Mouse (Mus musculus) limb, embryonic 13.5 days (tissue): ENCODE measurements around the gene 9930022D16Rik. TPM values are rescaled to one million over a fixed set of nuclear protein-coding genes. Genes with fewer than 3 reads are reported as not detected.

Experiments used
- ATAC-seq: fragments of 200-750 bp; cut with Nextera tagmentation; 2 replicates; pipeline ENCODE4 v1.8.0; 2017; ENCODE audit warnings: low read depth, moderate number of reproducible peaks, moderate TSS enrichment; ENCODE audit not compliant: low FRiP score
- H3K27ac ChIP-seq: fragments of 300-500 bp; sonication (generic); 2 replicates; pipeline ENCODE4 v1.5.1; 2015; ENCODE audit warnings: inconsistent platforms, mild to moderate bottlenecking, moderate library complexity
- H3K27me3 ChIP-seq: fragments of 300-500 bp; sonication (generic); 2 replicates; pipeline ENCODE4 v1.6.1; 2015; ENCODE audit warnings: mild to moderate bottlenecking, inconsistent platforms
- H3K36me3 ChIP-seq: fragments of 300-500 bp; sonication (generic); 2 replicates; pipeline ENCODE4 v1.6.1; 2015; ENCODE audit warnings: inconsistent platforms, mild to moderate bottlenecking, moderate library complexity
- H3K4me1 ChIP-seq: fragments of 300-500 bp; sonication (generic); 2 replicates; pipeline ENCODE4 v1.6.1; 2015; ENCODE audit warnings: inconsistent platforms
- H3K4me2 ChIP-seq: fragments of 300-500 bp; sonication (generic); replicated peaks from 2 replicates; pipeline ENCODE4 v1.6.1; 2015; ENCODE audit warnings: inconsistent platforms, mild to moderate bottlenecking, moderate library complexity
- H3K4me3 ChIP-seq: fragments of 300-500 bp; sonication (generic); 2 replicates; pipeline ENCODE4 v1.5.1; 2015; ENCODE audit warnings: moderate library complexity, mild to moderate bottlenecking, inconsistent platforms
- H3K9ac ChIP-seq: fragments of 300-500 bp; sonication (generic); 2 replicates; pipeline ENCODE4 v1.6.1; 2015; ENCODE audit warnings: mild to moderate bottlenecking, inconsistent platforms
- H3K9me3 ChIP-seq: fragments of 300-500 bp; sonication (generic); 2 replicates; pipeline ENCODE4 v1.6.1; 2016; ENCODE audit warnings: inconsistent platforms
- WGBS: fragments of 180-500 bp; shearing (Covaris S2); methylation state at CpG from one replicate; pipeline ENCODE4 v1.1.7; 2015; 5-methylcytosine and 5-hydroxymethylcytosine counted together
- polyA plus RNA-seq: library from polyadenylated mRNA; unstranded; fragments of >200 nt; fragmentation: Nextera tagmentation; extraction: Ambion mirVana; gene quantifications from 2 replicates; pipeline ENCODE4 v1.2.1, GENCODE M21; 2015

Gene 9930022D16Rik
- polyA plus RNA-seq = not detected in 2 replicates

DNA sequence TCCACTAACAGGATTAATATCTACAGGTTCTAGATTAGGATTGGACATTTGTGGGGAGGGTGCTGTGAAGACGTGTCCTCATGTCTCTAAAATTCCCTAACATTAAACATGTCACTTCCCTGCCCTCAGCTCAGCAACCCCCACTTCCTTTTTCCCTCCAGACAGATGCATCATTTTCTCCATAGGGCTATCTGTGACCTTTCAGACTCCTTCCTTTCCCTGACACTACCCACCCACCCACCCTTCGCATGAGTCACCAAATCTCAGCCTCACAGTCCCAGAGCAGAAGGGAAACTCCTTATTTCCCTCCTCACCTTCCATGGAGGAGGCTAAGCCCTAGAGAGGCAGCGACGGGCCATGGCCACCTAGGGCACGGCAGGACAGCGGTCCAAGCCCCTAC lies at the start of gene 9930022D16Rik:
Gene 9930022D16Rik, plus strand, starts transcription at position 301 of the 400 bp plus-strand sequence.
- Histone ChIP-seq H3K4me2 (no peak within 1 kb of the TSS), H3K27ac (no peak within 1 kb of the TSS), H3K9ac (no peak within 1 kb of the TSS), H3K4me3 (no peak within 1 kb of the TSS), H3K4me1 (no peaks in the 10 kb centered on the region), H3K27me3 (no peaks in the 10 kb centered on the region), H3K36me3 (no peaks in the 10 kb centered on the region), H3K9me3 (peaks cover 5% of the 10 kb centered on the region; the same call in 1 of the 2 replicates)
- no peak for ATAC-seq
- WGBS = 86% methylated on average over 6 of the region's 6 CpGs

DNA sequence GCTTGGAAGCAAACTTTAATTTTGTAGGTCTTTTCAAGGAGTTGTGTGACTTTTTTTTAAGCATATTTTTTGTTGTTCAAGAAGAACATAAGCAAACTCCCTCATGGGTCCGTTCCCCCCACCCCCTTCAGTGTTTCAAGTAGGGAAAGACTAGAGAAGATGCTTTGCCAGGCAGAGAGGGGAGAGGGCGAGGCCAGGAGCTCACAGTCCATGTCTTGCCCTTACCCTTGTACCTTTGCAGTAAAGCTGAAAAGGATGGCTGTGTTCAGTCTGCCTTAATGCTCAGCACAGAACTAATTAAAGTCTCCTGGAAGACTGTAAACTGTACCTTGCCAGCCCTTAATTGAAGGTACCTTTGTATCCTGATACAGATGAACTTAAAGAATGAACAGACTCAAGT lies 49.4 kb upstream of the 9930022D16Rik start:
- no peaks in the 10 kb centered on the region for H3K9me3 ChIP-seq
- H3K9ac ChIP-seq = peak overlapping the region; percentile 51
- peak overlapping the region; percentile 77 for H3K4me2 ChIP-seq
- peak overlapping the region; percentile 93 for H3K4me3 ChIP-seq
- peaks cover 35% of the 10 kb centered on the region for H3K36me3 ChIP-seq
- no peak overlapping the region for H3K27ac ChIP-seq
- 54% methylated on average over 2 of the region's 2 CpGs for WGBS
- peaks cover 46% of the 10 kb centered on the region for H3K4me1 ChIP-seq
- ATAC-seq = no peak
- H3K27me3 ChIP-seq = no peaks in the 10 kb centered on the region

DNA sequence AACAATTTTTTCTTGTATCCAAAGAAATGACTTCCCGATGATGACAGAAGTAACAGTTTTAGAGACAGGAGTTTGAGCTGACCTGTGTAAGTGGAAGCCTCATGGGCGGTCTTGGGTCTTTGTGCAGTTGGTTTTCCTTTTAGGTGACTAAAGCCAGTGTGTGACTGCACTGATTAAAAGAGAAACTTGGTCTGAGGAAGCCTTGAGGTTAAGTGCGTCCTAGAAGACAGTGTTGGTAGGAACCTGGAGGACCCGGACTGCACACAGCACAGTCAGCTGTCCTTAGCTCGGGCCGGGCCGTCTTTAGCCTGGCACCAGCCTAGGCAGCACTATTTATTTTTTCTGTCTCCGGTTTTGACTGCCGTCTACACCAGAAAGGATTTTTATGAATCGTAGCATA lies 48.8 kb upstream of the 9930022D16Rik start:
- peak overlapping the region; percentile 77 for H3K4me2 ChIP-seq
- no peaks in the 10 kb centered on the region for H3K27me3 ChIP-seq
- WGBS = 85% methylated on average over 10 of the region's 10 CpGs
- H3K27ac ChIP-seq = no peak overlapping the region
- H3K9ac ChIP-seq = peak overlapping the region; percentile 51; the same call in 1 of the 2 replicates
- peaks cover 40% of the 10 kb centered on the region for H3K36me3 ChIP-seq
- no peak for ATAC-seq
- H3K4me1 ChIP-seq = peaks cover 46% of the 10 kb centered on the region
- H3K9me3 ChIP-seq = no peaks in the 10 kb centered on the region
- H3K4me3 ChIP-seq = peak overlapping the region; percentile 93

DNA sequence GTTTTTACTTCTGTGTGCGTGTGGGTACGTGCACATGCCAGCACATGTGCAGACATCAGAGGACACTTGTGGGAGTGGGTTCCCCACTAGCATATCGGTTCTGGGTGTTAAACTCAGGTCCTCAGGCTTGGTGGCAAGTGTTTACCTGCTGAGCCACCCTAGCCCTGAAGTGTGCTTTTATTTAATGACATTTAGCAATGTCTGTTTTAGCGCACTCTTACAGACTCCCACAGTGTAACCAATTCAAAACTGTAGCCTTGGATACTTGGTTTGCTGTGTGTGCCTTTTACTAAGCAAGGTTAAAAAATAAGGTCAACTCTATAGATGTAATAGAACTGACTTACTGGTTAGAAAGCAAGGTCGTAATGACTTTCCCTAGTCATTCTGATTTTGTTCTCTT lies 47.9 kb upstream of the 9930022D16Rik start:
- ATAC-seq = no peak
- H3K27ac ChIP-seq = no peak overlapping the region
- WGBS = 93% methylated on average over 5 of the region's 5 CpGs
- H3K9me3 ChIP-seq = no peaks in the 10 kb centered on the region
- peaks cover 45% of the 10 kb centered on the region for H3K36me3 ChIP-seq
- H3K4me1 ChIP-seq = peaks cover 46% of the 10 kb centered on the region
- H3K9ac ChIP-seq = no peak overlapping the region
- no peak overlapping the region for H3K4me3 ChIP-seq
- H3K27me3 ChIP-seq = no peaks in the 10 kb centered on the region
- H3K4me2 ChIP-seq = no peak overlapping the region; the same call in 1 of the 2 replicates

DNA sequence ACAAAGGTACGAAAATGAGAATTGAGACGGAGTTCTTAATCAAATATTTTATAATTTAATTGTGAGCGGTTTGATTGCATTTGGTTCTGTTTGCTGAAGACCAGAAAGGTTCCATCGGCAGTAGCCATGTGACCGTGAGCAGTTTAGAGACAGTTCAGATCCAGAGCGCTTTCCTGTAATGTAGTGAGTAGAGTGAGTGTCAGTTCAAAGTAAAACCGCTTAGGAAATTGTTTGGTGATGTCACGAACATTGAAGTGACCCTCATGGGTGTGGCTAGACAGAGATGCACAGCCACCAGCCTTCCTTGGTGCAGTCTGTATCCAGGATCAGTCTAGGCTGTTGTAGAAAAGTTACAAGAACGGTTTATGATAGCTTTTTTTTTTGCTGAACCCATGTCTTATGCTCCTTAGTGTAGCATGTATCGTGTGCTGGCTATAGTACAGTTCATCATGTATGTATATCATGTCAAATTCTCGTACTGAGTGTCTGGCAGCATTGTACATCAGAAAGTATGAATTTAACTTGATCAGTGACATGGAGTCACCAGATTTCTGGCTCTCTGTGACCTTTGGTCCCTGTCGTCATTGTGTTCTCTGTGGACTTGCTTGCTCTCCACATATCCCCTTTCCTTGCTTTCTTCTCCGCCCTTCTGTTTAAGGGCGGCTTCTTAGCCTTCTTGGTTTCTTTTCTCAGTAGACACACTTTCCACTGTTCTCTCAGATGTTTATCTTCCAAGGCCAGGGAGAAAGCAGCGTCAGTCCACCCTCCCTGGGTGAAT lies 46.7 kb upstream of the 9930022D16Rik start:
- H3K9me3 ChIP-seq = no peaks in the 10 kb centered on the region
- no peak overlapping the region for H3K9ac ChIP-seq
- H3K4me2 ChIP-seq = no peak overlapping the region
- H3K36me3 ChIP-seq = peaks cover 45% of the 10 kb centered on the region
- H3K27me3 ChIP-seq = no peaks in the 10 kb centered on the region
- no peak overlapping the region for H3K27ac ChIP-seq
- H3K4me1 ChIP-seq = peaks cover 49% of the 10 kb centered on the region
- 90% methylated on average over 15 of the region's 15 CpGs for WGBS
- ATAC-seq = no peak
- H3K4me3 ChIP-seq = no peak overlapping the region

DNA sequence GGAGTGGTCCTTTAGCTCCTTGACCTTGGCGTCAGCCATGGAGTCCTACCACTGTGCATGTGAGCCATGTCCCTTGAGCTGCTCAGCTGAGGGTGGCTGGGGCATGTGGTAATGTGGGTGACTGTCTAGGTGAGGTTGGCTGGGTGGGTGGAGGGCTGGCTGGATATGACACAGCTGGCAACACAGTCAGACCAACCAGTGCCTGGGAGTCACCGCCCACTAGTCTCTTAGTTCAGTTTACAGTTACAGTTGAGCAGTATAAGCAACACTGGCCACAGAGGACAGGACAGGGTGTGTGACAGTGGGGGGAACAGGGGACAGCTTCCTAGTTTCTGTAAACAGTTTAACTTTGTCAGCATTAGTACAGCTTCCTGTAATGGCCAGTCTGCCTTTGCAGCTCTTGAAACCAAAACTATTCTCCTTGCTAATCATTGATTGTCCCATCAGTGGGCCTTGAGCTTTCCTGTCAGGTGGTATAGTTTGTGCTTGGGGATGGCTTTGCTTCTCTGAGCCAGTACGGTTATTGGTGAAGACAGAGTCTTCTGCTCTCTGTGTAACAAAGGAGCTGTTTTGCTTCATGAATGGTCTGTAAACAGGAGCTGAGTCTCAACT lies 44.6 kb upstream of the 9930022D16Rik start:
- ATAC-seq = no peak
- Histone ChIP-seq H3K4me2 (no peak overlapping the region), H3K27me3 (no peaks in the 10 kb centered on the region), H3K36me3 (peaks cover 58% of the 10 kb centered on the region), H3K27ac (no peak overlapping the region), H3K4me3 (no peak overlapping the region), H3K9ac (no peak overlapping the region), H3K4me1 (peaks cover 47% of the 10 kb centered on the region), H3K9me3 (peaks cover 6% of the 10 kb centered on the region; the same call in 1 of the 2 replicates)
- 92% methylated on average over 3 of the region's 3 CpGs for WGBS

DNA sequence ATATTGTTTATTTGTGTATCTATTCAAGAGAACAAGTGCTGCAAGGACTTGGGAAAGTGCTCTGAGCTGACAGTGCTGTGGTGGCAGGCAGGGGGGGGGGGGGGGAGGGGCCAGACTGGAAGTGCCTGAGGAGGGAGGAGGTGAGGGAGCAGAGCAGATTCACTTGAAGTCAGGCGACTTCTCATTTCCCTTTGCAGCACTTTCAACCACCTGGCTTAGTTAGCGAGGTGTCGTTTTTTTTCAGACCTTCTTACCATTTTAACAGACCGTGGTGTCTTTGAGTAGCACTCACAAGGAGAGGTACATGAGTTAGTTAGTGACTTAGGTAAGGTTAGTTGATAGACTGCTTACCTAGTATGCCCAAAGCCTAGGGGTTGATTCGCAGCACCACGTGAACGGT lies 38.3 kb upstream of the 9930022D16Rik start:
- Histone ChIP-seq H3K9me3 (peaks cover 6% of the 10 kb centered on the region; the same call in 1 of the 2 replicates), H3K27me3 (no peaks in the 10 kb centered on the region), H3K27ac (no peak overlapping the region), H3K4me2 (no peak overlapping the region), H3K4me1 (peaks cover 39% of the 10 kb centered on the region), H3K36me3 (peaks cover 13% of the 10 kb centered on the region), H3K4me3 (no peak overlapping the region), H3K9ac (no peak overlapping the region)
- 66% methylated on average over 7 of the region's 7 CpGs for WGBS
- no peak for ATAC-seq

DNA sequence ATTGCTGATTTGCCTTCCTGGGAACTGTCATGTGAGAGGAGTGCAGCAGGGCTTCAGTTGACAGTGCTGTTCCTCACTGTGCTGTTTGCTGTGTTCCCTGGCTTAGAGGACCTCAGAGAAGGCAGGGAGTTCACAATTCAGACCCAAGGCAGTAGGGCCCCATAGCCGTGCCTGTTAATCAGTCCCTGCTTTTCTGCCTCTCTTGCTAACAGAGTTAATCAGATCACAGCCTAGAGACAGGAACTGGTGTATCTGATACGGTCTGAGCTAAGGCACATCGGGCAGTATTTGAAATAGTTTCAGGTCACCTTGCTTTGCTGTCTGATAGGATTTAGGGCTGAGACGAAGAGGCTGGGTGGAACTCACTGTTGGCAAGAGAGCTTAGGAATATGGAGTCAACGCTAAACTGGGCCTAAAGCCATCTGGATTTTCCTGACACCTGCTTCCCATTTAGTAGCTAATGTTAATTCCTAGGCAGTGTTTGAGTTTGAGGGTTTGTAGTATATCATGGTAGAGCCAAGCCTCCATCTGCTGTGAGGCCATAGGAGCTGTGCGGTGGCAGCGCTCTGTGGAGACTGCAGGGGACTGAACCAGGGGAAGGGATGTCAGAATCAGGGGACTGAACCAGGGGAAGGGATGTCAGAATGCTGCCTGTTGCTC lies 37.1 kb upstream of the 9930022D16Rik start:
- Histone ChIP-seq H3K4me1 (peaks cover 37% of the 10 kb centered on the region), H3K27me3 (no peaks in the 10 kb centered on the region), H3K27ac (peak overlapping the region; percentile 48), H3K4me3 (no peak overlapping the region), H3K9me3 (peaks cover 6% of the 10 kb centered on the region; the same call in 1 of the 2 replicates), H3K36me3 (peaks cover 13% of the 10 kb centered on the region), H3K4me2 (peak overlapping the region; percentile 19; the same call in 1 of the 2 replicates), H3K9ac (no peak overlapping the region)
- peak; percentile 44; the same call in 1 of the 2 replicates for ATAC-seq
- 22% methylated on average over 7 of the region's 7 CpGs for WGBS

DNA sequence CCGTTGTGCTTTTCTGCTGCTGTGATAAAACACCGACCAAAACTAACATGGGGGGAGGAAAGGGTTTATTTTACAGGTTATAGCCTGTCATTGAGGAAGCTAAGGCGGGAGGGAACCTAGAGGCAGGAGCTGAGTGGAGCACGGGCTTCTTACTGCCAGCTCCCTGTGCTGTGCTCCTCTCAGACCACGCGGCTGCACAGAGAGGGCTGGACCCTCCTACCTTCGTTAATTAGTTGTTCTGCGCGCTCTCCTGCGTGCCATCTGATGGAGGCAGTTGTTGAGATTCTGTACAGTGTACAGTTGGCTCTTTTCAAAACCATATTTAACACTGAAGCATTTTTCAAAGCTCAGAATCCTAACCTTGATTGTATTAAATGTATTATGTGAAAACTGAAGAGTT lies 36.2 kb upstream of the 9930022D16Rik start:
- H3K9ac ChIP-seq = no peak overlapping the region; the same call in 1 of the 2 replicates
- no peak overlapping the region for H3K4me3 ChIP-seq
- no peak for ATAC-seq
- H3K4me1 ChIP-seq = peaks cover 33% of the 10 kb centered on the region
- peaks cover 13% of the 10 kb centered on the region for H3K36me3 ChIP-seq
- no peaks in the 10 kb centered on the region for H3K27me3 ChIP-seq
- WGBS = 23% methylated on average over 10 of the region's 10 CpGs
- H3K27ac ChIP-seq = no peak overlapping the region
- H3K4me2 ChIP-seq = peak overlapping the region; percentile 19; the same call in 1 of the 2 replicates
- H3K9me3 ChIP-seq = peaks cover 6% of the 10 kb centered on the region; the same call in 1 of the 2 replicates

DNA sequence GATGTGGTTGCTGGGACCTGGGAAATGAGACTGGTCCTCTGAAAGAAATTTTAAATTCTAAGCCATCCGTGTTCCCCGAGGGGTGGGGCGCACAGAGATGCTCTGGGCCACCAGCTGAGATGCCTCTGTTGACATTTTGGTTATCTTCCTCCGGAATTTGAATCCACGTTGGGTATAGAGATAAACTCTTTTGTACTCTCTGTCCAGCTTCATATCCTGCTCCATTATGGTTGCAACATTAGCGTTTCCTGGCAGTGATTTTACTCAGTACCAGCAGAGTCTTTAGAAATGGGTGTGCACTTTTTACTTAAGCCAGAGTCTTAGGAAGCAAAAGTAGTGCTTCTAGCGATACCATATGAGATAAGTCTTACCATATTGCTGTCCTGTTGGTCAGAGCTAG lies 35.7 kb upstream of the 9930022D16Rik start:
- ATAC-seq = no peak
- Histone ChIP-seq H3K27me3 (no peaks in the 10 kb centered on the region), H3K9me3 (peaks cover 6% of the 10 kb centered on the region; the same call in 1 of the 2 replicates), H3K4me1 (peaks cover 33% of the 10 kb centered on the region), H3K4me2 (no peak overlapping the region), H3K9ac (no peak overlapping the region), H3K36me3 (peaks cover 12% of the 10 kb centered on the region), H3K27ac (no peak overlapping the region), H3K4me3 (no peak overlapping the region)
- 77% methylated on average over 7 of the region's 7 CpGs for WGBS

DNA sequence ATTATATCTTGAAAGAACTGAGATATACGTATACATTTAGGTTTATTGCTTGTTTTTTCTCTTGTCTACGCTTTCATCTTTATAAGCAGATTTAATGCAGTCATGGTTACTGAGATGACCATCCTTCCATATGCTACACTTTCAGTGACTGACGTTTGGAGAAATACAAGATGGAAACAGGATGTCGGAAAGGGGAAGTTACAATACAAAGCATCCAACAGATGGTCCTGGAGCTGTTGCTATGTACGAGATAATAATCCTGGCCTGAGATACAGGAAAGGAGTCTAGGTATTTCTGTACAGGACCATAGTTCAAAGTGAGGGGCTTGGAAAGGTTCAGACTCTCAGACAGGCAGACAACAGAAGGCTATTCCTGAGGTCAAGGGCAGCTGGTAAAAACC lies 33.1 kb upstream of the 9930022D16Rik start:
- no peak overlapping the region for H3K4me3 ChIP-seq
- no peak for ATAC-seq
- WGBS = 80% methylated on average over 5 of the region's 5 CpGs
- H3K36me3 ChIP-seq = no peaks in the 10 kb centered on the region
- no peak overlapping the region for H3K4me2 ChIP-seq
- no peaks in the 10 kb centered on the region for H3K27me3 ChIP-seq
- H3K4me1 ChIP-seq = peaks cover 29% of the 10 kb centered on the region
- H3K9me3 ChIP-seq = no peaks in the 10 kb centered on the region
- no peak overlapping the region for H3K27ac ChIP-seq
- no peak overlapping the region for H3K9ac ChIP-seq

DNA sequence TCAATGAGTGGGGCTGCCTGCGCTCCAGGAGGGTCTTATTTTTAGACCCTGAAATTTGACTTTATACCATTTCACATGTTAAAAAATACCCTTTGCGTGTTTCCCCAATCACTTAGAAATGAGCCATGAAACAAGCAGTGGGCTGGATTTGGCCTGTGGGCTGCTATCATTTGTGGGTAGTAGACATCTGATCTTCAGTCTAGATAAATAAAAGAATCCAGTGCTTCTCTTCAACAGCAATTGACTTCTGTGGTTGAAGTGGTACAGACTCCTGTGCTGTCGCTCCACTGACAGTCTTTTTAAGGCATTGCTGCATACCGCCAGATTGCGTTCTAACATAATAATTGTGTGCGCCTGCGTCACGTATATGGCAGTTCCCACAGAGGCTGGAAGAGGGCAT lies 28.4 kb upstream of the 9930022D16Rik start:
- H3K27ac ChIP-seq = no peak overlapping the region
- H3K4me1 ChIP-seq = peaks cover 9% of the 10 kb centered on the region
- H3K4me2 ChIP-seq = no peak overlapping the region
- H3K4me3 ChIP-seq = no peak overlapping the region
- H3K9ac ChIP-seq = no peak overlapping the region
- no peaks in the 10 kb centered on the region for H3K36me3 ChIP-seq
- H3K9me3 ChIP-seq = no peaks in the 10 kb centered on the region
- no peak for ATAC-seq
- 93% methylated on average over 8 of the region's 8 CpGs for WGBS
- no peaks in the 10 kb centered on the region for H3K27me3 ChIP-seq
